Mouse (Mus musculus) midbrain, embryonic 15.5 days (tissue): ENCODE data around the gene Zdhhc19. TPM values are rescaled to one million over a fixed set of nuclear protein-coding genes. Genes with fewer than 3 reads are reported as not detected.

ENCODE experiments used
- ATAC-seq: fragments of 200-750 bp; cut with Nextera tagmentation; replicated peaks from 2 replicates; pipeline ENCODE4 v1.8.0; 2017; ENCODE audit warnings: moderate TSS enrichment
- H3K27ac ChIP-seq: fragments of 300-500 bp; sonication (generic); 2 replicates; pipeline ENCODE4 v1.5.1; 2015; ENCODE audit warnings: mild to moderate bottlenecking, inconsistent platforms
- H3K27me3 ChIP-seq: fragments of 300-500 bp; sonication (generic); replicated peaks from 2 replicates; pipeline ENCODE4 v1.6.1; 2015; ENCODE audit warnings: inconsistent platforms
- H3K36me3 ChIP-seq: fragments of 300-500 bp; sonication (generic); replicated peaks from 2 replicates; pipeline ENCODE4 v1.6.1; 2015; ENCODE audit warnings: inconsistent platforms
- H3K4me1 ChIP-seq: fragments of 300-500 bp; sonication (generic); 2 replicates; pipeline ENCODE4 v1.6.1; 2015; ENCODE audit warnings: inconsistent platforms
- H3K4me2 ChIP-seq: fragments of 300-500 bp; sonication (generic); 2 replicates; pipeline ENCODE4 v1.6.1; 2015; ENCODE audit warnings: inconsistent platforms, mild to moderate bottlenecking, moderate library complexity
- H3K4me3 ChIP-seq: fragments of 300-500 bp; sonication (generic); 2 replicates; pipeline ENCODE4 v1.5.1; 2015; ENCODE audit warnings: mild to moderate bottlenecking, inconsistent platforms
- H3K9ac ChIP-seq: fragments of 300-500 bp; sonication (generic); 2 replicates; pipeline ENCODE4 v1.6.1; 2015; ENCODE audit warnings: mild to moderate bottlenecking, inconsistent platforms
- H3K9me3 ChIP-seq: fragments of 300-500 bp; sonication (generic); 2 replicates; pipeline ENCODE4 v1.6.1; 2016; ENCODE audit warnings: inconsistent platforms
- WGBS: fragments of 180-500 bp; shearing (Covaris S2); methylation state at CpG from one replicate; pipeline ENCODE4 v1.1.7; 2015; ENCODE audit warnings: mixed read lengths; 5-methylcytosine and 5-hydroxymethylcytosine counted together
- polyA plus RNA-seq: library from polyadenylated mRNA; unstranded; fragments of >200 nt; fragmentation: Nextera tagmentation; extraction: Ambion mirVana; gene quantifications from 2 replicates; pipeline ENCODE4 v1.2.1, GENCODE M21; 2015

Gene Zdhhc19
- polyA plus RNA-seq: not detected in 2 replicates

DNA sequence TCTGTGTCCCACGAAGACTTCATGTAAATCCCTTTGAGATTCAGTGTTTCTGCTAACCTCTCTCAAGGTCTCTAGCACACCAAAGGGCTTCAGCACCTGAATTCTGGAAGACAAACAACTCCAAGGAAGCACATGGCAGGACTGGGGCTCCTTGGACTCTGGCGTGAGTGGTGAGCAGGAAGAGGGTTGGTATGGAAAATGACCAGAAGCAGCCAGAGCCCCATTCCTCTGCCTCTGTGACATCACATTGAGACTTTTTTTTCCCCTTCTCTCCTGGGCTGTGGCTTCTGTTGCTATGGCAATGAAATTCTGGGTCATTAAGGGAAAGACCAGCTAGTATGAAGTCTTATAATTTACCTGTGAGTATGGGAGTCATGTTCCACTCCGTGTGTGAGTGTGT lies at the start of gene Zdhhc19:
Gene Zdhhc19, plus strand, starts transcription at position 301 of the 400 bp plus-strand sequence.
- no peaks in the 10 kb centered on the region for H3K9me3 ChIP-seq
- H3K9ac ChIP-seq: no peak within 1 kb of the TSS
- no peak within 1 kb of the TSS for H3K4me2 ChIP-seq
- H3K4me3 ChIP-seq: no peak within 1 kb of the TSS
- no peak within 1 kb of the TSS for H3K27ac ChIP-seq
- H3K4me1 ChIP-seq: peaks cover 3% of the 10 kb centered on the region; the same call in 1 of the 2 replicates
- no peaks in the 10 kb centered on the region for H3K36me3 ChIP-seq
- no peaks in the 10 kb centered on the region for H3K27me3 ChIP-seq
- no peak for ATAC-seq
- WGBS: 74% methylated on average over 3 of the region's 3 CpGs

DNA sequence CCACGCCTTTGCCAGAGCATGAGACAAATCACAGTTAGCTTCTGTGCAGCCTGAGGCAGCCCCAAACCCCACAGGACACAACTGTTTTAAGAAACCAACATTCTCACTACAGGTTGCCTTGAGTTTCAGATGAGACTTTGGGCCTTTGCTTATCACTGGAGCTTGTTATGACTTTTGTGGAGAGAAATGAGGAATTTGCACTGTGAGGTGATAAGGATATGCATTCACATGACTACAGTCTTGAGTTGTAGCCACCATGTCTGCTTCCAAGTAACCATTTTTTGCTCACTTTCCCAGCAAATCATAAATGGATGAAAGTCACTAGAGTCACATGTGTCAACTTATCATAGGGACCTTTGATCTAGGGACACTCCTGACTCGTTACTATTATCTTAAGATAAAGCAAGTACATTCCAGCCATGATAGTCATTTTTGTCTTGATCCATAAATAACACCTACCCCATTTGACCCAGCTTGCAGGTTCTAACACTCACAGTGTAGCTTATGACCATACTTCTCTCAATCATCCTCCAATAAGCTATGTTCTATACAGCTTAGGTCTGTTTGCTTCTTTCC lies 49.4 kb upstream of the Zdhhc19 start:
- H3K36me3 ChIP-seq: no peaks in the 10 kb centered on the region
- H3K27me3 ChIP-seq: no peaks in the 10 kb centered on the region
- H3K4me3 ChIP-seq: no peak overlapping the region
- WGBS: 88% methylated on average over 2 of the region's 2 CpGs
- H3K4me2 ChIP-seq: no peak overlapping the region
- no peaks in the 10 kb centered on the region for H3K9me3 ChIP-seq
- no peak overlapping the region for H3K9ac ChIP-seq
- no peak overlapping the region for H3K27ac ChIP-seq
- H3K4me1 ChIP-seq: no peaks in the 10 kb centered on the region
- no peak for ATAC-seq

DNA sequence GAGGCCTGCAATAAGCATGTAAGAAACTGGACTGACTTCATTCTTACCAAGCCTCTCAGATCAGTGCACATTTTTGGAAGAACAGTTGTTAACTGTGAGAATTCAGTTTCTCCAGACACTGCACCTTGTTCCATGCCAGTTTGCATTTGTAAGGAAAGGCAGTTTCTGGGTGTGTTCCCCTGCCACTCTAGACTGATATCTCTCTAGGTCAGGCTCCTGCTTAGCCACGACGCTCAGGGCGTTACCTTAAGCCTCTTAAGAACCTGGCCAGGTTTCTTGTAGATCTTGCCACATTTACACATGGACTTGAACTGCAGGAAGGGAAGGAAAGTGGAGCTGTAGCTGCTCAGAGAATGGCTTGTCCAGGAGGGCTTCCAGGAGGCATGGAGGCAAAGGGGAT lies 46.4 kb upstream of the Zdhhc19 start:
- Histone ChIP-seq H3K27me3 (no peaks in the 10 kb centered on the region), H3K4me3 (no peak overlapping the region), H3K4me2 (no peak overlapping the region), H3K27ac (no peak overlapping the region), H3K4me1 (no peaks in the 10 kb centered on the region), H3K9me3 (no peaks in the 10 kb centered on the region), H3K9ac (no peak overlapping the region), H3K36me3 (peaks cover 6% of the 10 kb centered on the region; the same call in 1 of the 2 replicates)
- WGBS: 88% methylated on average over 3 of the region's 3 CpGs
- ATAC-seq: no peak

DNA sequence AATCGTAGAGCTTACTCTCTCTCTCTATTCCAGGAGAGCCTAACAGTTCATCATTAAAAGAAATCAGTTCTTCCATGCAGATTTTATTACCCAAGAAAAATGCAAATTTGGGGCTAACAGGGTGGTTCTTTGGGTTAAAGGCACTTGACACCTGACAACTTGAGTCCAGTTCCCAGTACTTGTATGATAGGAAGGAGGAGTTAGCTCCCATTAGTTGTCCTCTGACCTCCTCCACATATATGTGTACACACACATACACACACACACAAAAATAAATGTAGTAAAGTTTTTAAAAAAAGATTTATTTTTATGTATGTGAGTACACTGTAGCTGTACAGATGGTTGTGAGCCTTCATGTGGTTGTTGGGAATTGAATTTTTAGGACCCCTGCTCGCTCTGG lies 45.9 kb upstream of the Zdhhc19 start:
- Histone ChIP-seq H3K4me2 (no peak overlapping the region), H3K27ac (no peak overlapping the region), H3K27me3 (no peaks in the 10 kb centered on the region), H3K9me3 (no peaks in the 10 kb centered on the region), H3K9ac (no peak overlapping the region), H3K4me3 (no peak overlapping the region), H3K36me3 (peaks cover 9% of the 10 kb centered on the region), H3K4me1 (no peaks in the 10 kb centered on the region)
- WGBS: 100% methylated on average over 2 of the region's 2 CpGs
- no peak for ATAC-seq

DNA sequence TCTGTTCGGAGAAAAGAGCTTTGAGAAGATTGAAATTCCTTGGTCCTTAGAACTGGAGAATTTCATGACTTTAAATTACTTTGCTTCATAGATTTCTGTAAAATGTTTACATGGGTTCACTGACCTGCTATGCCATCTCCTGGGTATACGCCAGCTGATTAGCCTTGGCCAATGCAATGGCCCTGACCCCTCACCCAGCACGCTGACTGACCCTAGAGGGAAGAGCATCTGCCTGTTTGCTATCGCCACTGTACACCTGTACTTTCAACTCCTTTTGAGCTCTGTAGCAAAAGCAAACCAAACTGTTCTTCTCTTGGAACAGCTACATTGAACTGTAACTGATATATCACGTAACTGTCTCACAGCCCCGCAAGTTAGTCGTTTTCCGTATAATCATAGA lies 43.0 kb upstream of the Zdhhc19 start:
- no peak overlapping the region for H3K4me3 ChIP-seq
- H3K36me3 ChIP-seq: peaks cover 20% of the 10 kb centered on the region
- H3K27me3 ChIP-seq: no peaks in the 10 kb centered on the region
- no peak for ATAC-seq
- H3K4me2 ChIP-seq: no peak overlapping the region
- no peaks in the 10 kb centered on the region for H3K9me3 ChIP-seq
- no peaks in the 10 kb centered on the region for H3K4me1 ChIP-seq
- H3K27ac ChIP-seq: no peak overlapping the region
- H3K9ac ChIP-seq: no peak overlapping the region
- 94% methylated on average over 8 of the region's 8 CpGs for WGBS

DNA sequence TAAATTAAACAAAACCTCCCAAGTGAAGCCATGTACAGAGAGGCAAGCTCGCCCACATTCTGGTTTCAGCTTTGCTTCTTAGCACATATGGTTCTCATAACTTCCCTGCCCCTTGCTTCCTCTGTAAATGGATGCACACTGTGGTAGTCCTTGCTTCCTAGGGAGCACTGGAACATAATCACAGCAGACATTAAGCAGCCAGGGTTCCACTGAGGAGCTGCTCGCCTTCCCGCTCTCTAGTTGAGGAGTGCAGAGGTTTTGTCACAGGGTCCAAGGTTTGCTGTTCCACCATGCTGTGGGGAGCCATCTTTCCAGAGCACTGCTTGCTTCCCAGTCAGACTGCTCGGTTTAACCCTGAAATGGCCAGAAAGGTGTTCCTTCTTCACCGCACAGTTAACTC lies 41.4 kb upstream of the Zdhhc19 start:
- no peak overlapping the region for H3K9ac ChIP-seq
- H3K4me2 ChIP-seq: no peak overlapping the region
- ATAC-seq: no peak
- H3K36me3 ChIP-seq: peaks cover 20% of the 10 kb centered on the region
- H3K27me3 ChIP-seq: no peaks in the 10 kb centered on the region
- H3K9me3 ChIP-seq: no peaks in the 10 kb centered on the region
- H3K4me1 ChIP-seq: no peaks in the 10 kb centered on the region
- H3K4me3 ChIP-seq: no peak overlapping the region
- no peak overlapping the region for H3K27ac ChIP-seq
- WGBS: 89% methylated on average over 5 of the region's 5 CpGs

DNA sequence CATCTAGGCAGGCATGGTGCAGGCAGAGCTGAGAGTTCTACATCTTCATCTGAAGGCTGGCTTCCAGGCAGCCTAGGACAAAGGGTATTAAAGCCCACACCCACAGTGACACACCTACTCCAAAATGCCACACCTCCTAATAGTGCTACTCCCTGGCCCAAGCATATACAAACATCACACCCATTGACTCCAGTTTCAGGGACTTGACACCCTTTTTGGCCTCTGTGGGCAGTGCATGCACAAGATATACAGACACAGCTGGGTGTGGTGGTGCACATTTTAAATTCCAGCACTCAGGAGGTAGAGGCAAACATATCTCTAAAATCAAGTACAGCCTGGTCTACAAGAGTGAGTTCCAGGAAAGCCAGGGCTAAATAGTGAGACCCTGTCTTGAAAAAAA lies 40.0 kb upstream of the Zdhhc19 start:
- Histone ChIP-seq H3K9me3 (no peaks in the 10 kb centered on the region), H3K9ac (no peak overlapping the region), H3K36me3 (peaks cover 20% of the 10 kb centered on the region), H3K27me3 (no peaks in the 10 kb centered on the region), H3K4me1 (no peaks in the 10 kb centered on the region), H3K4me3 (no peak overlapping the region), H3K27ac (no peak overlapping the region), H3K4me2 (no peak overlapping the region)
- ATAC-seq: no peak

DNA sequence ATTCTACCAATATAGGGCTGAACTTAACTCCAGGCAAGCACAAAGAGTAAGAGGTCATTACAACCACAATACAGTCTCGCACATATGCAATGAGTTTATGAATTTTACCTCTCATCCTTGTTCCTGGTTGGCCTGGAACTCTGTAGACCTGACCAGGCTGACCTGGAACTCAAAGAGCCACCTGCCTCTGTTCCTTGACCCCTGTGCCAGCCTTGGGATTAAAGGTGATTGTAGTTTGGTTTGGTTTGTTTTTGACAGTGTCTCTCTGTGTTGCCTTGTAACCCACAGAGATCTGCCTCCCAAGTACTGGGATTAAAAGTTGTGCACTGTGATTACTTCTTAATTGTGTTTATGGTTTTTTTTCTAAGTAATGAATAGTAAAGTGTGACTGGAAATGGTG lies 39.3 kb upstream of the Zdhhc19 start:
- 100% methylated on average over 1 of the region's 1 CpGs for WGBS

DNA sequence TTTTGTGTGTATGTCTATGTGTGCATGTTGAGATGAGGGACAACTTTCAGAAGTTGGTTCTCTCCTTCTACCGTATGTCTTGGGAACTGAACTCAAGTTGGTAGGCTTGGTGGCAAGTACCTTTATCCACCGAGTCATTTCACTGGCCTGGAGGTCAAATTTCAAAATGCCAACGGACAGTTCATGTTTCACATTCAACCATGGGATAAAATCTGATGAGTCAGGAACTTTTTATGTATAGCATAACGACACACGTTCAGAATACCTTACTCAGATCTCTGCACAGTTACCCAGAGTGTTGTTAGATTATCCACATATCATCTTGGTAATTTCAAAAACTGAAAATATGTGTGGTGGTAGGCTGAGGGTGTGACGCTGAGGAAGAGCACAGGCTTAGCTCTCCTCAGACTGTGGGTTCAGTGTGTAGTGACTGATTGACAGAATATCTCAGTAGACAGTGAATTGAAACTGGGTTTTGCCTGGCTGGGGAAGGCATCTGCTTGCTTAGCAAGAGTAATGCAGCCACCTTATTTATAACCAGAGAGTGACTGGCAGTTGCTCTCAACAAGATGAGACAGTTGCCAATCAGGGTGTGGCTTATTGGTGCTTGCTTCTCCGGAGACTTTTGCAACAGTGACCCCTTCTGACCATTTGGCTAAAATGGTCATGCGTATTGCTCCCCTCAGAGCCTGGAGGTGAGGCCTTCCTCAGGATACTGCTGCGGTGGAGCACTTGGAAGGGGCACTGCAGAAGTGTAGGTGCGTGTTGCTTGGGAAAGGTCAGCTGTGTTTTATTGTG lies 38.3 kb upstream of the Zdhhc19 start:
- H3K9ac ChIP-seq: no peak overlapping the region
- 70% methylated on average over 10 of the region's 10 CpGs for WGBS
- ATAC-seq: no peak
- peaks cover 20% of the 10 kb centered on the region for H3K36me3 ChIP-seq
- H3K4me1 ChIP-seq: no peaks in the 10 kb centered on the region
- no peaks in the 10 kb centered on the region for H3K9me3 ChIP-seq
- H3K27ac ChIP-seq: no peak overlapping the region
- H3K4me3 ChIP-seq: no peak overlapping the region
- no peak overlapping the region for H3K4me2 ChIP-seq
- no peaks in the 10 kb centered on the region for H3K27me3 ChIP-seq

More for the DNA sequence above, 39.3 kb upstream of the Zdhhc19 start:
- H3K9me3 ChIP-seq: no peaks in the 10 kb centered on the region
- H3K4me1 ChIP-seq: no peaks in the 10 kb centered on the region
- H3K4me2 ChIP-seq: no peak overlapping the region
- no peak overlapping the region for H3K27ac ChIP-seq
- no peaks in the 10 kb centered on the region for H3K27me3 ChIP-seq
- peaks cover 20% of the 10 kb centered on the region for H3K36me3 ChIP-seq
- H3K9ac ChIP-seq: no peak overlapping the region
- ATAC-seq: no peak
- H3K4me3 ChIP-seq: no peak overlapping the region

DNA sequence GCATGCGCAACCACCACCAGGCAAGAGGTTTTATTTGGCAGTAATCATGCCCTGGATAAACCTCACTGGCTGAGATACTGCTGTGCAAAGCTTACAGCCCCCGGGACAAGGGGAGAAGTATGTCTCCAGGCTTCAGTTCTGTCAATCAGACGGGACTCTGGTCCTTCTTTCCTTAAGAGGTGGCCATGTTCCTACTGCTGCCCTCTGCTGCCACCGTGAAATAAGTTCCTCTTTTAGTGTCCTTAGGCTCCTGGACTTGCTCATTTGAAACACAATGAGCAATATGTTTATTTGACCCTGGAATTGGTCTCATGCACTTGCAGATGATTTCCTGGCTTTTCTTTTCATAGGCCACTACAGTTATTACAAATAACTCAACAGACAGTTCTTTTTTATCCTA lies 35.5 kb upstream of the Zdhhc19 start:
- H3K36me3 ChIP-seq: peaks cover 22% of the 10 kb centered on the region
- no peak for ATAC-seq

DNA sequence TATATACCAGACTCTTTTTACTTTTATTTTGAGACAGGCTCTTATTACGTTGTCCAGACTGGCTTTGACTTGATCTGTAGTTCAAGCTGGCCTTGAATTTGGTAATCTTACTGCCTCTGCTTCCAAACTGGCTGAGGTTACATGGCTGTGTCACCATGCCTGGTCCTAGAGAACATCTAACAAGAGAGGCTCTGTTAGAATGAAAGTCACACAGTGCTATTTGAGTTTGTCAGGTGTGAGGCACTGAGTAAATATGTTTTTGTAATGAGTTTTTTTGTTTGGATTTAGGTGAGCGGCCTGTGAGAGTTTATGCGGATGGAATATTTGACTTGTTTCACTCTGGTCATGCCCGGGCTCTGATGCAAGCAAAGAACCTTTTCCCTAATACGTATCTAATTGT lies 34.4 kb upstream of the Zdhhc19 start:
- Histone ChIP-seq H3K4me1 (no peaks in the 10 kb centered on the region), H3K4me3 (no peak overlapping the region), H3K9ac (no peak overlapping the region), H3K4me2 (no peak overlapping the region), H3K9me3 (no peaks in the 10 kb centered on the region), H3K27me3 (no peaks in the 10 kb centered on the region), H3K27ac (no peak overlapping the region), H3K36me3 (peaks cover 15% of the 10 kb centered on the region)
- WGBS: 94% methylated on average over 5 of the region's 5 CpGs
- ATAC-seq: no peak

More for the DNA sequence above, 35.5 kb upstream of the Zdhhc19 start:
- Histone ChIP-seq H3K4me2 (no peak overlapping the region), H3K4me3 (no peak overlapping the region), H3K9me3 (no peaks in the 10 kb centered on the region), H3K9ac (no peak overlapping the region), H3K27ac (no peak overlapping the region), H3K27me3 (no peaks in the 10 kb centered on the region), H3K4me1 (no peaks in the 10 kb centered on the region)
- 57% methylated on average over 4 of the region's 4 CpGs for WGBS

DNA sequence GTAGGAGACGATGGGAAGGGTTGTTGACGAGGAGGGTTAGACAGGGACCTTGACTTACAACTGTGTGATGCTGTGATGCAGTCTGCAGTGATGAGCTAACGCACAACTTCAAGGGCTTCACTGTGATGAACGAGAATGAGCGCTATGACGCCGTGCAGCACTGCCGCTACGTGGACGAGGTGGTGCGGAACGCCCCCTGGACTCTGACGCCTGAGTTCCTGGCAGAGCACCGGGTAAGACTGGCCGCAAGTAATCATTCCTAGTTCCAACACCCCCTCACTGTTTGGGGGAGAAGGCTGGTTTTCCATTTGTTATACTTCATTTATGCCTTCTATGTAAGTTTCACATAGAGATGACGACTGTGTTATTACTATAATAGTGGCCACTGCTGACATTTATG lies 33.1 kb upstream of the Zdhhc19 start:
- Histone ChIP-seq H3K9me3 (no peaks in the 10 kb centered on the region), H3K36me3 (peaks cover 21% of the 10 kb centered on the region), H3K4me2 (no peak overlapping the region), H3K4me1 (no peaks in the 10 kb centered on the region), H3K27ac (no peak overlapping the region), H3K4me3 (no peak overlapping the region), H3K9ac (no peak overlapping the region), H3K27me3 (no peaks in the 10 kb centered on the region)
- no peak for ATAC-seq
- 96% methylated on average over 16 of the region's 16 CpGs for WGBS

DNA sequence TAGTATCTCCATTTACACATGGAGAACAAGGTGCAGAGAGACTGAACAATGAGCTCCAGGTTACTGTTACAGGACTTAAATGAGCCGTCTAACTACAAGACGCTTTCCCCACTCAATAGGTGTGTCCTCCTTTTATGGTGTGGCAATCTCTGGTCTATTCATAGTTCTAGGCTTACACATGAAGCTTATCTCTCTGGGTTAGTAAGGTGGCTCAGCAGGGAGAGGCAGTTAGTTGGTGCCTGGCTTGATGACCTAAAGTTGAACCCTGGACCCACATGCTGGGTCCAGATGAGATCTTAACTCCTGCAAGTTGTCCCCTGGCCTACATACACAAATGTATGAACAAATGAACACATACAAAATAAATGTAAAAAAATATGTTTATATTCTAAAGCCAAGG lies 32.6 kb upstream of the Zdhhc19 start:
- Histone ChIP-seq H3K9me3 (no peaks in the 10 kb centered on the region), H3K27ac (no peak overlapping the region), H3K9ac (no peak overlapping the region), H3K27me3 (no peaks in the 10 kb centered on the region), H3K4me1 (no peaks in the 10 kb centered on the region), H3K4me2 (no peak overlapping the region), H3K36me3 (peaks cover 21% of the 10 kb centered on the region), H3K4me3 (no peak overlapping the region)
- ATAC-seq: no peak
- WGBS: 95% methylated on average over 2 of the region's 2 CpGs
